Mouse (Mus musculus) heart, adult 2 months (tissue): Measurements from ENCODE around the gene Gm42906.

Source experiments
- CTCF ChIP-seq: fragments of 200-600 bp; IDR thresholded peaks from 2 replicates; pipeline ENCODE4 v1.8.1; 2022; ENCODE audit warnings: antibody characterized with exemption, mild to moderate bottlenecking, moderate library complexity
- POLR2A ChIP-seq: fragments of 200-500 bp; IDR thresholded peaks from 2 replicates; pipeline ENCODE4 v1.6.1; 2011; ENCODE audit warnings: mild to moderate bottlenecking, low read depth, low read length, control low read depth; ENCODE audit not compliant: insufficient read depth

- TF ChIP-seq POLR2A (no peak), CTCF (no peak)
Observed at GRCm38 (mm10) chr5:151071430-151071829, 356.5 kb downstream of the Gm42906 start.
